Mouse (Mus musculus) heart, postnatal 0 days (tissue): ENCODE results near the gene Syce1.

Source experiments
- CTCF ChIP-seq: IDR thresholded peaks from 2 replicates; pipeline ENCODE4 v1.5.1; 2016; ENCODE audit warnings: antibody characterized with exemption, control low read depth, low read depth
- EP300 ChIP-seq: IDR thresholded peaks from 2 replicates; pipeline ENCODE4 v1.6.1; 2016; ENCODE audit warnings: antibody characterized with exemption, low read depth

- no peak for TF ChIP-seq CTCF
- TF ChIP-seq EP300, result no peak
Observed at GRCm38 (mm10) chr7:140802629-140803028, 15.0 kb upstream of the Syce1 start.
